Mouse (Mus musculus) monocyte, adult 5-6 weeks (primary cell): ENCODE results near the gene Apoc3. TPM values are rescaled to one million over a fixed set of nuclear protein-coding genes. Genes with fewer than 3 reads are reported as not detected.

Source experiments
- ATAC-seq: fragments of 153-309, 156-312 bp; replicated peaks from 2 replicates; pipeline ENCODE4 v1.8.0; 2017; ENCODE audit warnings: mild to moderate bottlenecking; ENCODE audit not compliant: low TSS enrichment, insufficient number of reproducible peaks, severe bottlenecking, poor library complexity, low FRiP score
- total RNA-seq: library from RNA; stranded (forward); fragments of 200-1000, 200-491, 200-594 nt; gene quantifications from 3 replicates; pipeline ENCODE4 v1.2.3, GENCODE M21; 2017

Apoc3 gene
- total RNA-seq, 1 experiment from 2014 or later, result not detected

GRCm38 (mm10) chr9:46238850-46239249, 3.4 kb upstream of the Apoc3 start:
- ATAC-seq, result no peak

GRCm38 (mm10) chr9:46235649-46236048, 213 bp upstream of the Apoc3 start:
- no peak for ATAC-seq

GRCm38 (mm10) chr9:46235196-46235595, 240 bp downstream of the Apoc3 start:
- no peak for ATAC-seq

DNA sequence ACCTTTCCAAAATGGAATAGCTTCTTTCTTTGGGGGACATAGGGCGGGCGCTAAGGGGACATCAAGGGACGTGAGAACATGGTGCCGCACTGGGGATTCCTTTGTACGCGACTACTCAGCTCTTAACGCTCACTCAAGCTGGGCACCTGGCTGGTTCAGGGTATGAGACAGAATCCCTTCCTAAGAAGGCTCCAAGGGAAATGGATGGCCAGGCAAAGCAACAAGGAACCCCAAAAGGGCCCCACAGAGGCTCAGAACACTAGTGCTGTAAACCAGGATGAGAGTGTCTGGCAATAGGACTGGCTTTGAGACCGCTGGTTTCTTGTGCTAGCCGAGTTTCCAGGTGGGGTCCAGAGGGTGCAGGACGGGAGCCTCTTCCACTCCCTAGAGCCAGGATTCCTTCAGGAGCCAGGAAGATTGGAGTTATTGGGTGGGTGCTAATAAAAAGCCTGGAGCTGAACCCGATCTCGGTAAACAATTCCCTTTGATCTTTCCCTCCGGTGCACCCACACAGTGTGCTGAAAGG, 4.9 kb downstream of the Apoc3 start:
- ATAC-seq, result no peak

- no peak; the same call in 1 of the 2 replicates for ATAC-seq
These were observed 5.6 kb downstream of the Apoc3 start for GRCm38 (mm10) chr9:46229573-46230449.

DNA sequence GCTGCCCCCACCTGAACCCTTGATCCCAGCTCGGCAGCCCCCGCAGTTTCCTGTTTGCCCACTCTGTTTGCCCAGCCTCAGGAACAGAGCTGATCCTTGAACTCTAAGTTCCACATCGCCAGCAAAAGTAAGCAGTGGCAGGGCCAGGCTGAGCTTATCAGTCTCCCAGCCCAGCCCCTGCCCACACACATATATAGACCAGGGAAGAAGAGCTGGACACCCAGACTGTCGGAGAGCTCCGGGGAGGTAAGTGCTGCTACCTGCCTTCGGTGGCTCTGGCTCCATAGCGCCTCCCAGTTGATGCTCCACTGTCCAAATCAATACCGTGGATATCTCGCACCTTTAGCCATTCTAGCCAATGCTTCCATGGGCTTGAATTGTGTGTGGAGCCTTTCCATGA, 6.9 kb downstream of the Apoc3 start, which contains the start of gene Apoa1:
TSS of gene Apoa1 (plus strand) at position 90 of the 400 bp plus-strand sequence.
- no peak for ATAC-seq

GRCm38 (mm10) chr9:46227064-46227614, 8.3 kb downstream of the Apoc3 start:
- no peak for ATAC-seq

DNA sequence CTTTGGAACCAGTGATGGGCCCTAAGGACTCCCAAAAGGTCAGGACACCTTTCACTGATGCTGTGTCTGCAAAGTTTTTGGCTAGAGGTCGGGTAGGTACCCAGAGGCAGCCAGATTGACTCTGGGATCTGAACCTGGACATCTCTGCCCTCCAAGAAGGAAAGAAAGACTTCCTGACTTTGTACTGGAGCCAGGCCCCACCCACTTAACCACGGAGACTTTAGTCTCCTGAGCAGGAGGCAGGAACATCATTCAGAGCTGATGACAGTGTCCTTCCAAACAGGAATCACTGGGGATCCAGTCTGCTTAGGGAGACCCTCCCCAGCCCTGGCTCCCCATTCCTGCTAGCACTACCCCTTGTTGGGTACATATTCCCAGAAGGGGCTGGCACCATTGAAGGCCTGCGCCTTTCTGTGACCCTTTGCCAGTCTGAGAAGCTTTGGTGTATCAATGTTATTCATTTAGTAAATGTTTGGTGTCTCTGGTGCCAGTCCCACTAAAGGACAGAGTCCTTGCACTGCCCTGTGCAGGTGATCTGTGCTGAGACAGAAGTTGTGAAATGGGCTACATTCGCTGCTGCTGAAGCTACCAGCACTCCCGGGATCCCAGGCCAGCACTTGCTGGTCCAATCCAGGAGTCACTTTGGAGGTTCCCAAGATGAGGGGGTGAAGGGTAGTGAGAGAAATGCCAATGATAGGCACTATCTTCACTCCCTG, 10.3 kb downstream of the Apoc3 start:
- no peak for ATAC-seq

GRCm38 (mm10) chr9:46224101-46224500, 11.3 kb downstream of the Apoc3 start:
- ATAC-seq, result no peak

DNA sequence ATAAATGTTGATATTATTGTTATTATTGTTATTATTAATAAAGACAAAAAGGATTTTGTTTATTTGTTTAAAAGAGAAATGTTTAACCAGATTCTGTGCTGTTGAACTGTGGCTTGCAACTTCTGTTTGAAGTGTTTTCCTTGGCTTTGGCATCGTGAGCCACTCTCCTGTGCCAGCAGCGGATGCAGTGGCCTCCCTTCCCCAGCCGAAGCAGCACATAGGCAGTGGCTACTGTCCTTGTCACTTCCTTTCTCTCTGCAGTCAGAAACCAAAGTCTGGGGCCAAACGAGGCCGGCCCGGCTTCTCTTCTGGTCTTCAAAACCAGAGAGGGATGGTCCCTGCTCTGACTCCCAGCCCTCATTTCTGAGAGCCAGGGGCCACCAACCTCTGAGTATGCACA, 12.3 kb downstream of the Apoc3 start:
- no peak for ATAC-seq

GRCm38 (mm10) chr9:46218176-46218575, 17.3 kb downstream of the Apoc3 start:
- ATAC-seq, result no peak

GRCm38 (mm10) chr9:46216744-46217470, 18.5 kb downstream of the Apoc3 start:
- ATAC-seq, result no peak

DNA sequence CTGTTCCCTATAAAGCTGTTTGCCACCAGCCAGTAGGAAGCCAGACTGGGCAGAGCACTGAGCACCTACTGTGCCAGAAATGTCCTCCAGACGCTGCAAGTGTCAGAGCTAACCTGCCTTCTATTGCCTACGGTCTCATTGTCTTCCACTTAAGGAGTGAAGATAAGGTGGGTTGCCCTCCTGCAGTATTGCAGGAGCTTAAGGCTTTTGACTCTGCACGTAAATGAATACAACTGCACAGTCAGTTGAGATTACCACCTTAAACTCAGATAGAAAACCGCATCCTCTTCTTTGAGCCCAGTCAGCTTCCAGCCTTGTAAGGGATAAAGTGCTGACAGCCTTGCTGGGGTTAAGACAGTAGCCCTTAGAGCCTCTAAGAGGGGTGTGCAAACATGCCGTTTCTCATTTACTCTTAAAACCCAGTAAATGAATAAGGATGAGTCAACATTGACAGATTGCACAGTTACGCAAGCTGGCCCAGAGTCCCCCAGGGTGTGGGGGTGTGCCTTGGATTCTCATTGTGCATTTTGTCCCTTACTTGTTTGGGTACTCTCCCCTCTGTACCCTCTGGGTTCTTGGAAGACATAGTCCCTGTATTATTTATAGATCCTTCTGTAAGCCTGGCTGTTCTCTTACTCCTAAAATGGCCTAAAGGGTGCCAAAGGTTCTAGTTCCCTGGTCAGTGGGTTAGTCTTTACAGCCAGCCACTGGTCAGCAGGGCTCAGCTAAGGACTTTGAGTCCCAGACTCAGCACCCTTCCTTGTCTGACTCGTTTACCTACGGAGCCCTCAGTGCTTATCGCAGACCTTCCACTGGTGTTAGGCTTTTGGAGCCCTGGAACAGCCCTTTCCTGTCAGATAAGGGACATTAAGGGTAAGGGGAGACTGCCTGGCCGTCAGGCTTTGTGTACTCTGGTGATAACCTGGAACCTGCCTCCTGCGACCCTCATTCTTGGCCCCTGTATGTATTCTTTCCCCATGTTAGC, 19.8 kb downstream of the Apoc3 start:
- no peak for ATAC-seq

DNA sequence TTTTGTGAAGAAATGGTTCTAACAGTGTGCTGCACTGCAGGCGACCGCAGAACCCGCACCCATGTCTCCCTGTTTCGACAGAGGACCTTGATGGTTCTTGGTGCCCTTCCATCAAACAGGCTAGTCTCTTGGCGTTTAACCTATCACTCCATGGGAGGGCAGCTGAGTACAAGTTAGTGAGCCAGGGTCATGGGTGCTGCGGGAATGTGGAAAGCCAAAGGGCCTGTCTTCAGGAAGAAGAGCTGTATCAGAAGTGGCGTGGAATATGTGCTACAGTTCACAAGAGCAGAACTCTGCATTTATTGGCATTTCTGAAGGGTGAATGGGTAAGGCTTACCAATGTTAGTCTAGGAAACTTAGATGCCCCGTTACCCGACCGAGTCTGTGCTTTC, 20.5 kb downstream of the Apoc3 start:
- ATAC-seq, result no peak

- ATAC-seq, result no peak
These were observed 21.2 kb downstream of the Apoc3 start for GRCm38 (mm10) chr9:46214276-46214675.

DNA sequence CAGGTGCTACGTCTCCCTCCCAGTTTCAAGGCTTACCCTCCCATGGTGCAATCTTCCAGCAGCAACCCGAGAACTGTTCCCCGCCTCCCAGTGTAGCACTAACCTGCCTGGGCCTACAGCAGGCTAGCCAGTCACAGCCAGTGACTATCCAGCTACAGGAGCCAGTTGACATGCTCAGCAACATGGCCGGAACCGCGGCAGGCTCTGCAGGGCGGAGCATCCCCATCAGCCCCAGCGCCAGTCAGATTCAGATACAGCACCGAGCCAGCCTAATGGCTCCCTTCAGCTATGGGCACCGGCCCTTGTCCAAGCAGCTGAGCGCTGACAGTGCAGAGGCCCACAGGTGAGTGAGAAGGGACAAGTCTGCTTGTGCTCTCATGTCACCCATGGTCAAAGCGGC, 25.0 kb downstream of the Apoc3 start:
- ATAC-seq, result no peak

DNA sequence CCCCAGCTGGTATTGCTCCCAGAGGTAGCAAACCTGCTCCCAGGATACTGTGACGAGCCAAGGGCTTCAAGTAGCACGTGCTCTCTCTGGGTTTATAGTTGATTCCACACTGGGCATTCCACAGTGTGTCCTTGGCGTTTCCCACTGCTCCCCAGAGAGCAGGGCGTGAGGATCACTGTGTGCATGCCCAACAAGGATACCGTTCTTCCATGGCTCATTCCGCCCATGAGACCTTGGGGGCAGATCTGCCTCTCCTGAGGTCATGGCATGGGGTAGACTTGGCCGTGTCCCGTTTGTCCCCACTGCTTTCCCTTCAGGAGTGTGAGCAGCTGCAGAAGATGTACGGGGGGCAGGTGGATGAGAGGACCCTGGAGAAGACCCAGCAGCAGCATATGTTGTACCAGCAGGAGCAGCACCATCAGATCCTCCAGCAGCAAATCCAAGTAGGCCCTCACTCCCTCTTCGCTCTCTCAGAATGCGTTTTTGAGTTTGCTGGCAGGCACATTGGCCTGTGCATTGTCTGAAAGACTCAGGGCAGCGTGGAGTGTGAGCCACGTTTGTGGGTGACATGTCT, 26.9 kb downstream of the Apoc3 start:
- ATAC-seq, result no peak
